Mouse (Mus musculus) kidney, postnatal 25 days (tissue): ENCODE results near the gene Clock.

Experiments
- DNase-seq, 2 experiments: peaks; one replicate each; pipeline ENCODE4 v3.0.0; 2021; ENCODE audit warnings: mixed read lengths in 2 of 2

Gene Clock

GRCm38 (mm10) chr5:76177664-76178063 lies 126.9 kb downstream of the Clock start:
- DNase-seq: no peak

GRCm38 (mm10) chr5:76176841-76177240 lies 127.8 kb downstream of the Clock start:
- no peak for DNase-seq

GRCm38 (mm10) chr5:76176411-76176810 lies 128.2 kb downstream of the Clock start:
- peak in 1 of 2 experiments; percentile 21 for DNase-seq

- no peak for DNase-seq
Observed at GRCm38 (mm10) chr5:76175051-76175450, 129.5 kb downstream of the Clock start.

GRCm38 (mm10) chr5:76171039-76171438 lies 133.6 kb downstream of the Clock start:
- DNase-seq: no peak

GRCm38 (mm10) chr5:76170522-76170921 lies 134.1 kb downstream of the Clock start:
- no peak for DNase-seq

GRCm38 (mm10) chr5:76164827-76165226 lies 139.8 kb downstream of the Clock start:
- DNase-seq: no peak

GRCm38 (mm10) chr5:76163828-76164390 lies 140.7 kb downstream of the Clock start:
- DNase-seq: no peak

- no peak for DNase-seq
Observed at GRCm38 (mm10) chr5:76162926-76163325, 141.7 kb downstream of the Clock start.

GRCm38 (mm10) chr5:76161491-76161890 lies 143.1 kb downstream of the Clock start:
- DNase-seq: no peak

GRCm38 (mm10) chr5:76160086-76160485 lies 144.5 kb downstream of the Clock start:
- DNase-seq: no peak
